Mouse (Mus musculus): ENCODE data around the gene Ptgs1. TPM values are rescaled to one million over a fixed set of nuclear protein-coding genes. Genes with fewer than 3 reads are reported as not detected.

Gene Ptgs1
- polyA plus RNA-seq, 1 experiment from 2014 or later, result 12.2 TPM

GRCm38 (mm10) chr2:36237557-36237956 is 7.3 kb downstream of the Ptgs1 start:
- Histone ChIP-seq H3K27ac (no peak overlapping the region), H3K27me3 (ENCODE audit: insufficient read depth, poor library complexity, severe bottlenecking) (no peaks in the 10 kb centered on the region), H3K4me3 (no peak overlapping the region), H3K4me1 (peaks cover 35% of the 10 kb centered on the region), H3K36me3 (peaks cover 4% of the 10 kb centered on the region; the same call in 1 of the 2 replicates), H3K9me3 (no peaks in the 10 kb centered on the region)
- 81% methylated on average over 6 of the region's 6 CpGs for WGBS
- no peak for DNase-seq (ENCODE audit: low spot score)

DNA sequence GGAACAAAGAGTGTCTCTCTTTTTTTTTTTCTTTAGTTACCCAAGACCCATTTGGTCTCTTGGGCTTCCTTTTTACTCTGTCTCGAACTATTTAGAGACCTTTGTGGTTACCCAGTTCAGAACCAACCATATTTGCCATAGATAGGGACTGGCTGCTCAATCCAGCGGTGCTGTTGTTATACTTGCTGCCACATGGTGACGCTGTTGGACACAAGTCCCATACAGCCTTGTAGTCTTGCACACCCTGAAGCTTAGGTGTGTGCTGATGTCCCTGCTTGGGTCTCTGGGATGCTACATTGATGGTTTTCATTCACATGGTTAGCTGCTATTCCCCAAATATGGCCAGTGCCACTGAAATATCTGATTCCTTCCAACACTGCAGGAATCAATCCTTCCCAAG is 8.2 kb downstream of the Ptgs1 start:
- peaks cover 35% of the 10 kb centered on the region for H3K4me1 ChIP-seq
- no peaks in the 10 kb centered on the region for H3K27me3 ChIP-seq (ENCODE audit: insufficient read depth, poor library complexity, severe bottlenecking)
- H3K36me3 ChIP-seq, result peaks cover 4% of the 10 kb centered on the region; the same call in 1 of the 2 replicates
- H3K4me3 ChIP-seq, result no peak overlapping the region
- H3K27ac ChIP-seq, result no peak overlapping the region
- 71% methylated on average over 3 of the region's 3 CpGs for WGBS
- DNase-seq (ENCODE audit: low spot score), result no peak
- H3K9me3 ChIP-seq, result no peaks in the 10 kb centered on the region

GRCm38 (mm10) chr2:36238951-36239350 is 8.7 kb downstream of the Ptgs1 start:
- H3K27me3 ChIP-seq (ENCODE audit: insufficient read depth, poor library complexity, severe bottlenecking), result no peaks in the 10 kb centered on the region
- WGBS, result 85% methylated on average over 2 of the region's 2 CpGs

DNA sequence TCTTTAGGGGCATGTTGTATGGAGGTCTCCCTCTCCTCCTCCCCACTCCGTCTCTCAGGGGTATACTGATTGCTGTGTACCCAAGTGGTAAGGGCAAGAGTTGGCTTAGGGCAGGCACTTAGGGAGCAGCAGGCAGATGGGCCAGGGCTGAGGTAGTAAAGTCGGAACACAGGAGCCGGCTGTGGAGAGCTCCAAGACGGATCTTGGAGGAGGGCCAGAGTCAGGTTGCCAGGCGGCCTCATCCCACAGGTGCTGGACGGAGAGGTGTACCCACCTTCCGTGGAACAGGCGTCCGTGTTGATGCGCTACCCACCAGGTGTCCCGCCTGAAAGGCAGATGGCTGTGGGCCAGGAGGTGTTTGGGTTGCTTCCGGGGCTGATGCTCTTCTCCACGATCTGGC is 12.3 kb downstream of the Ptgs1 start:
- DNase-seq (ENCODE audit: low spot score), result no peak
- Histone ChIP-seq H3K27ac (no peak overlapping the region), H3K4me1 (no peaks in the 10 kb centered on the region), H3K27me3 (ENCODE audit: insufficient read depth, poor library complexity, severe bottlenecking) (no peaks in the 10 kb centered on the region), H3K4me3 (no peak overlapping the region), H3K36me3 (peaks cover 4% of the 10 kb centered on the region; the same call in 1 of the 2 replicates), H3K9me3 (no peaks in the 10 kb centered on the region)
- 86% methylated on average over 13 of the region's 13 CpGs for WGBS

More at GRCm38 (mm10) chr2:36238951-36239350, 8.7 kb downstream of the Ptgs1 start:
- Histone ChIP-seq H3K27ac (no peak overlapping the region), H3K4me3 (no peak overlapping the region), H3K9me3 (no peaks in the 10 kb centered on the region), H3K36me3 (peaks cover 4% of the 10 kb centered on the region; the same call in 1 of the 2 replicates), H3K4me1 (peaks cover 31% of the 10 kb centered on the region)
- no peak for DNase-seq (ENCODE audit: low spot score)

GRCm38 (mm10) chr2:36243296-36243891 is 13.2 kb downstream of the Ptgs1 start:
- H3K27me3 ChIP-seq (ENCODE audit: insufficient read depth, poor library complexity, severe bottlenecking), result no peaks in the 10 kb centered on the region
- H3K9me3 ChIP-seq, result no peaks in the 10 kb centered on the region
- peaks cover 4% of the 10 kb centered on the region; the same call in 1 of the 2 replicates for H3K36me3 ChIP-seq
- 76% methylated on average over 9 of the region's 9 CpGs for WGBS
- no peaks in the 10 kb centered on the region for H3K4me1 ChIP-seq
- no peak overlapping the region for H3K27ac ChIP-seq
- no peak overlapping the region for H3K4me3 ChIP-seq
- DNase-seq (ENCODE audit: low spot score), result peak; percentile 43

GRCm38 (mm10) chr2:36243892-36244309 is 13.7 kb downstream of the Ptgs1 start:
- H3K36me3 ChIP-seq, result peaks cover 4% of the 10 kb centered on the region; the same call in 1 of the 2 replicates
- no peaks in the 10 kb centered on the region for H3K4me1 ChIP-seq
- peak; percentile 19 for DNase-seq (ENCODE audit: low spot score)
- no peak overlapping the region for H3K4me3 ChIP-seq
- H3K27ac ChIP-seq, result no peak overlapping the region
- H3K27me3 ChIP-seq (ENCODE audit: insufficient read depth, poor library complexity, severe bottlenecking), result no peaks in the 10 kb centered on the region
- H3K9me3 ChIP-seq, result no peaks in the 10 kb centered on the region
- 46% methylated on average over 5 of the region's 5 CpGs for WGBS

- Histone ChIP-seq H3K36me3 (peaks cover 4% of the 10 kb centered on the region; the same call in 1 of the 2 replicates), H3K27me3 (ENCODE audit: insufficient read depth, poor library complexity, severe bottlenecking) (no peaks in the 10 kb centered on the region), H3K4me3 (no peak overlapping the region), H3K4me1 (no peaks in the 10 kb centered on the region), H3K27ac (no peak overlapping the region), H3K9me3 (no peaks in the 10 kb centered on the region)
- peak; percentile 17 for DNase-seq (ENCODE audit: low spot score)
- WGBS, result 74% methylated on average over 3 of the region's 3 CpGs
Observed at GRCm38 (mm10) chr2:36244705-36245104, 14.5 kb downstream of the Ptgs1 start.

DNA sequence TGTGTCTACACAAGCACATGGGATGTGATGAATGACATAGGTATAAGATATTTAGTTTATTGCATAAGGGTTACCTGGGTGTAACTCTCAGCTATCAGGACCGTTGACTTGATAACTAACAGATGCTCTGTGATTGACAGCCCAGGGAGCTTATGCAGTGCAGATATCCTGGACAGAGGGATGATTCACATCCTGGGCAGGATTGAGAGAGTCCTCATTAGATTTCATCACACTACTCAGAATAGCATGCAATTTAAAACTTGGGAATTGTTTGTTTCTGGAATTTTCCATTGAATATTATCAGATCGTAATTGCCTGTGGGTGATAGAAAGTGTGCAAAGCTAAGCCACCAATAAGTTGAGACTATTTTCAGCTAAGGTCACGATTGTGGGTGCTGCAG is 17.7 kb downstream of the Ptgs1 start:
- peak; percentile 2 for DNase-seq (ENCODE audit: low spot score)
- Histone ChIP-seq H3K4me3 (no peak overlapping the region), H3K27me3 (ENCODE audit: insufficient read depth, poor library complexity, severe bottlenecking) (no peaks in the 10 kb centered on the region), H3K27ac (no peak overlapping the region), H3K36me3 (no peaks in the 10 kb centered on the region), H3K9me3 (no peaks in the 10 kb centered on the region), H3K4me1 (no peaks in the 10 kb centered on the region)
- WGBS, result 70% methylated on average over 3 of the region's 3 CpGs

GRCm38 (mm10) chr2:36251156-36251555 is 20.9 kb downstream of the Ptgs1 start:
- DNase-seq (ENCODE audit: low spot score), result peak; percentile 70
- Histone ChIP-seq H3K27ac (no peak overlapping the region), H3K4me3 (no peak overlapping the region), H3K9me3 (no peaks in the 10 kb centered on the region), H3K36me3 (no peaks in the 10 kb centered on the region), H3K27me3 (ENCODE audit: insufficient read depth, poor library complexity, severe bottlenecking) (no peaks in the 10 kb centered on the region), H3K4me1 (no peaks in the 10 kb centered on the region)
- WGBS, result 66% methylated on average over 8 of the region's 8 CpGs

- no peak overlapping the region for H3K27ac ChIP-seq
- 85% methylated on average over 4 of the region's 4 CpGs for WGBS
- peak; percentile 59 for DNase-seq (ENCODE audit: low spot score)
Observed at GRCm38 (mm10) chr2:36252505-36252904, 22.3 kb downstream of the Ptgs1 start.

GRCm38 (mm10) chr2:36254445-36254844 is 24.2 kb downstream of the Ptgs1 start:
- Histone ChIP-seq H3K4me3 (no peak overlapping the region), H3K27ac (no peak overlapping the region), H3K9me3 (no peaks in the 10 kb centered on the region), H3K4me1 (no peaks in the 10 kb centered on the region), H3K36me3 (no peaks in the 10 kb centered on the region), H3K27me3 (ENCODE audit: insufficient read depth, poor library complexity, severe bottlenecking) (no peaks in the 10 kb centered on the region)
- DNase-seq (ENCODE audit: low spot score), result peak; percentile 38
- 82% methylated on average over 2 of the region's 2 CpGs for WGBS

More at GRCm38 (mm10) chr2:36252505-36252904, 22.3 kb downstream of the Ptgs1 start:
- Histone ChIP-seq H3K36me3 (no peaks in the 10 kb centered on the region), H3K9me3 (no peaks in the 10 kb centered on the region), H3K4me3 (no peak overlapping the region), H3K27me3 (ENCODE audit: insufficient read depth, poor library complexity, severe bottlenecking) (no peaks in the 10 kb centered on the region), H3K4me1 (no peaks in the 10 kb centered on the region)

DNA sequence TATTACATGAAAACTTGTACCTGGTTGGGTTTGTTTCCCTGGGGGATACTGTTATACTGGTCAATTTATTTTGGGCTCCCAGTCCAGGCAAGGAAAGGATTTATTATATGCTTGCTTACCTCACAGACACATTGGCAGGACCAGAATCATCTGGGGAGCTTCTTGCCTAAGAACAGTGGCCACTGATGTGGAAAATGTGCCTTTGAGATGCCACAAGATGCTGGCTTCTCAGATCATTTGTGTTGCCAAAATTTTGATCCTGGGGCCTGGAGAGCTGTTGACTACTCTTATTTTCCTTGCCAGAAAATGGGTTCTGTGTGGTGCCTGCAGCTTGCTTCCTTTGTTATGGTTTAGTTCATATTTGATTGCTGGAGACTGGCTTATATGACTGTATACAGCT is 26.7 kb downstream of the Ptgs1 start:
- no peaks in the 10 kb centered on the region for H3K27me3 ChIP-seq (ENCODE audit: insufficient read depth, poor library complexity, severe bottlenecking)
- H3K4me3 ChIP-seq, result no peak overlapping the region
- DNase-seq (ENCODE audit: low spot score), result no peak
- no peak overlapping the region for H3K27ac ChIP-seq
- no peaks in the 10 kb centered on the region for H3K9me3 ChIP-seq
- H3K36me3 ChIP-seq, result no peaks in the 10 kb centered on the region
- H3K4me1 ChIP-seq, result no peaks in the 10 kb centered on the region

DNA sequence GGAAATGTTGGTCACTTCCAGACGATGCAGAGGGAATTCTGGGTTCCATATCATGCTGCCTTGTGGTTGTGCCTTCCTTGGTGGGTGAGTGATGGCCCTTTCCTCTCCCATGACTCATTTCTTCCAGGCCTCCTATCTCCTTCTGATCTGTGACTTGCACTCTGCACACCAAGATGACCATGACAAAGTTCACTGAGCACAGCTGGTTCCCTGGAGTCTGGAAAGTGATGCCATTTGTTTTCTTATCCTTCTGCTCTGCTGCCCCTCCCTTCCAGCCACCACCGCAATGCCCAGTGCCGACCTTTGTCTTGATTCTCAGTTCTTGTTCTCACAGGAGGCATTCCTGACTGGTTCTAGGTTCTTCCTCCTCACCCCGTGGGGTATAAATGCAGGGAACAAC is 29.2 kb downstream of the Ptgs1 start:
- Histone ChIP-seq H3K4me1 (no peaks in the 10 kb centered on the region), H3K27ac (no peak overlapping the region), H3K36me3 (no peaks in the 10 kb centered on the region), H3K27me3 (ENCODE audit: insufficient read depth, poor library complexity, severe bottlenecking) (no peaks in the 10 kb centered on the region), H3K9me3 (no peaks in the 10 kb centered on the region), H3K4me3 (no peak overlapping the region)
- 63% methylated on average over 4 of the region's 4 CpGs for WGBS
- no peak for DNase-seq (ENCODE audit: low spot score)

All from heart, embryonic 10.5 days (tissue).